Mouse (Mus musculus): ENCODE data around the gene March4. TPM values are rescaled to one million over a fixed set of nuclear protein-coding genes. Genes with fewer than 3 reads are reported as not detected.

March4 gene
- polyA plus RNA-seq (2012; rRNA removed) (not detected in 2 replicates), polyA plus RNA-seq (2014; fragmentation: Nextera tagmentation; extraction: Ambion mirVana) (not detected in 2 replicates)

DNA sequence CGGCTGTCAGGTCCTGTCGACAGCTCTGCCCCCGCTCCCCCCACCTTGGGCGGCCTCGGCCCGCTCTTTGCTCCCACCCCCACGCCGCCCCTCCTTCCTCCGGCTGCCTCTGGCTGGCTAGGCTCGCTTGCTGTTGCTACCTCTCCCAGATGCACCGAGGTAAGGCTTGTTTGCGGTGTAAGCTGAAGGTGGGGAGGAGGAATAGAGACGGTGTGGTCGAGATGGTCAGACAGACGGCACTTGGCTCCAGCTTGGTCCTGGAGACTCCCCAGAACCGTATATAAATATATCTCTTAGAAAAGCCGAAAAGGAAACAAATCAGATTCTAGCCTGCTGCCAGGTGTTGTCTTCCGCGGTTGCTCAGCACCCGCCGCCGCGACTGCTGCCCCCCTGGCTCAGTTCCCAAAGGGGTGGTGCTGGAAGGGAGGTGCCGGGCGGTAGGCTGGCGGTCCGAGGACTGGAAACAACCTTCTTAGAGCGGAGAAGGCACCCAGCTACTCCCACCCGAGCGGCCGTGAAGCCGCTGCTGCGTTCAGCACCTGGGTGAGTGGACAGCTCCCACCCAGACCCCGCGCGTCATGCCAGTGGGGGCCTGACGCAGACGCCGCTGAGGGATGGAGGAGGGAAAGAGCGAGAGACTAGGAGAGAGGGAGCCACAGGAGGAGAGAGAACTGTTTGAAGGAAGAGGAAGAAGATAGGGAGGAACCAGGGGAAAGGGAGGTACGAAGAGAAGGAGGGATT, at the start of gene March4:
Gene March4, minus strand, starts transcription at position 320 of the 741 bp plus-strand sequence.
- Histone ChIP-seq H3K9me3 (ENCODE audit: control insufficient read depth, low read length) (no peaks in the 10 kb centered on the region), H3K9ac (replicated peaks) (no peak within 1 kb of the TSS), H3K4me2 (ENCODE audit: low read depth) (0 out of 2 replicates have a peak within 1 kb of the TSS, but pooled peaks have one; percentile 4), H3K27me3 (ENCODE audit: control insufficient read depth, insufficient read depth, low read length) (peaks cover 13% of the 10 kb centered on the region), H3K4me1 (replicated peaks; ENCODE audit: control insufficient read depth in 2 of 2, insufficient read depth in 2 of 2, low read length in 1 of 2) (no peaks in the 10 kb centered on the region), H3K4me3 (ENCODE audit: insufficient read depth in 1 of 2, low read depth in 2 of 2, low read length in 2 of 2) (no peak within 1 kb of the TSS), H3K36me3 (replicated peaks; ENCODE audit: control insufficient read depth, insufficient read depth, low read depth) (no peaks in the 10 kb centered on the region), H3K27ac (no peak within 1 kb of the TSS)
- ATAC-seq (ENCODE audit: insufficient read depth) (no peak), DNase-seq (ENCODE audit: low read depth in 3 of 3, low spot score in 3 of 3) (peak in 1 of 3 experiments; percentile 3)
- WGBS (ENCODE audit: insufficient replicate concordance) = 3% methylated on average over 41 of the region's 41 CpGs
- TF ChIP-seq EP300 (IDR thresholded peaks at IDR 0.05; ENCODE audit: low read depth) (no peak), CTCF (IDR thresholded peaks at IDR 0.05; ENCODE audit: low read depth) (no peak)

DNA sequence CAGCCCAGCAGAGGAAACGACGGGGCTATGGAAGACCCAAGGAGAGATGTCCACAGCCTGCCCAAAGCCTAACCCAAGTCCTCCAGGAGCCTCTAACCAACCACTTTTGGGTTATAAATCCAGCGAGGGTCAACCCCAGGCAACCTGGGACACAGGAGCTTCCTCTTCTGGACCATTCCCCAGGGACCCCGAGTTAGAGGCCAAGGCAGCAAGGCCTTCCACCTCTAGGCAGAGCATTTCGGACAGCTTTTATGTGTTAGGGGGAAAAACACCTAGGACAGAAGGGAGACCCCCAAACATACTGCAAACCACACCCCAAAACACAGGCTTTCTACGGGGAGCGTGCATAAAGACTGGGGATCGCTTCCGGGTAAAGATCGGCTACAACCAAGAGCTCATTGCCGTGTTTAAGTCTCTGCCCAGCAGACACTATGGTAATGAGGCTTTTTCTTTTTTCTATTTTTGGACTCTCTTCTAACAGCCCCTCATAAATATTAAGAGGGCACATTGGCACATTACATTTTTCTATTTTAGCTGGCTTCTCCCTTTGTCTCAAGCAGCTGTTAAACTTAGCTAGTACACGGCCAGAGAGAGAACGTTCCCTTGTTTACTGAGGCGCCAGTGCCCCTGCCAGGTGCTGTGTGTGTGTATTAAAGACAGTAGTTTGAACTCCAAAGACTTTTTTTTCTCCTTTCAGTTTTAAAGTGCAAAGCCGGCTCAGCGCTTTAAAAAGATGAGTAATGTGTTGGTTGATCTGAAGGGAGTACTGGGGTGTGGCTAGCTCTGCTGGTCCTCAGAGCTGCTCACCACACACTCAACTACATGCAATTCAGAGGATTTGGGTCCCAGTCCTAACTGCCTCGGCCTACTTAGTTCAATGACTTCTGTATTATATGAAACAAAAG, 49.5 kb upstream of the March4 start:
- H3K27me3 ChIP-seq (ENCODE audit: control insufficient read depth, insufficient read depth, low read length) = no peaks in the 10 kb centered on the region
- WGBS (ENCODE audit: insufficient replicate concordance) = 77% methylated on average over 17 of the region's 17 CpGs
- peaks cover 3 to 5% of the 10 kb centered on the region in 2 experiments; a peak in 3 of 4 replicates for H3K4me1 ChIP-seq (replicated peaks; ENCODE audit: control insufficient read depth in 2 of 2, insufficient read depth in 2 of 2, low read length in 1 of 2)
- no peak overlapping the region for H3K4me2 ChIP-seq (ENCODE audit: low read depth)
- H3K9ac ChIP-seq (replicated peaks) = no peak overlapping the region
- H3K36me3 ChIP-seq (replicated peaks; ENCODE audit: control insufficient read depth, insufficient read depth, low read depth) = peaks cover 5% of the 10 kb centered on the region; the same call in 1 of the 2 replicates
- H3K27ac ChIP-seq = no peak overlapping the region
- TF ChIP-seq CTCF (IDR thresholded peaks at IDR 0.05; ENCODE audit: low read depth) (no peak), EP300 (IDR thresholded peaks at IDR 0.05; ENCODE audit: low read depth) (no peak)
- ATAC-seq (ENCODE audit: insufficient read depth) = no peak
- DNase-seq (ENCODE audit: low read depth in 3 of 3, low spot score in 3 of 3) = no peak
- no peak overlapping the region for H3K4me3 ChIP-seq (ENCODE audit: insufficient read depth in 1 of 2, low read depth in 2 of 2, low read length in 2 of 2)
- H3K9me3 ChIP-seq (ENCODE audit: control insufficient read depth, low read length) = no peaks in the 10 kb centered on the region

DNA sequence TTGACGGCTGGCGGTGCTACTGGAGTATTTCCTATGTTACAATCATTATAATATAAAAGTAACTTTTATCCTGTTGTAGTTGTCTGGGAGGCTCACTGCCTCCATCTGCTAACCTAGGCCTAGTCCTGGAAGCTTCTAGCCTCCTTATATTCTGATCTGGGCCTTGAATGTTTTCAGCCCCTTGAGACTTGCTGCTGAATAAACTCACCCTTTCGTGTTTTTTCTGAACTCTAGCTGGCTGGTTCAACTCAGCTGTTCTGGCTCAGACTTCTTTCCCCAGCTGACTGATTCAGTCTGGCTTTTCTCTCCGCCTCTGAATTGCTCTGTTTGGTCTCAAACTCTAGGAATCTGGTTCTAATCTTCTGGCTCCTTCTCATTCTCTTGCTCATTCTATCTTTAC, 47.2 kb upstream of the March4 start:
- peak overlapping the region; percentile 85 to 100 for H3K4me3 ChIP-seq (ENCODE audit: insufficient read depth in 1 of 2, low read depth in 2 of 2, low read length in 2 of 2)
- WGBS (ENCODE audit: insufficient replicate concordance) = 72% methylated on average over 4 of the region's 4 CpGs
- H3K4me2 ChIP-seq (ENCODE audit: low read depth) = peak overlapping the region; percentile 84
- H3K27ac ChIP-seq = no peak overlapping the region
- ATAC-seq (ENCODE audit: insufficient read depth) = no peak
- TF ChIP-seq EP300 (IDR thresholded peaks at IDR 0.05; ENCODE audit: low read depth) (no peak), CTCF (IDR thresholded peaks at IDR 0.05; ENCODE audit: low read depth) (no peak)
- no peaks in the 10 kb centered on the region for H3K27me3 ChIP-seq (ENCODE audit: control insufficient read depth, insufficient read depth, low read length)
- peaks cover 3 to 5% of the 10 kb centered on the region in 2 experiments; a peak in 3 of 4 replicates for H3K4me1 ChIP-seq (replicated peaks; ENCODE audit: control insufficient read depth in 2 of 2, insufficient read depth in 2 of 2, low read length in 1 of 2)
- H3K9me3 ChIP-seq (ENCODE audit: control insufficient read depth, low read length) = no peaks in the 10 kb centered on the region
- H3K36me3 ChIP-seq (replicated peaks; ENCODE audit: control insufficient read depth, insufficient read depth, low read depth) = peaks cover 5% of the 10 kb centered on the region; the same call in 1 of the 2 replicates
- H3K9ac ChIP-seq (replicated peaks) = peak overlapping the region; percentile 77
- no peak for DNase-seq (ENCODE audit: low read depth in 3 of 3, low spot score in 3 of 3)

DNA sequence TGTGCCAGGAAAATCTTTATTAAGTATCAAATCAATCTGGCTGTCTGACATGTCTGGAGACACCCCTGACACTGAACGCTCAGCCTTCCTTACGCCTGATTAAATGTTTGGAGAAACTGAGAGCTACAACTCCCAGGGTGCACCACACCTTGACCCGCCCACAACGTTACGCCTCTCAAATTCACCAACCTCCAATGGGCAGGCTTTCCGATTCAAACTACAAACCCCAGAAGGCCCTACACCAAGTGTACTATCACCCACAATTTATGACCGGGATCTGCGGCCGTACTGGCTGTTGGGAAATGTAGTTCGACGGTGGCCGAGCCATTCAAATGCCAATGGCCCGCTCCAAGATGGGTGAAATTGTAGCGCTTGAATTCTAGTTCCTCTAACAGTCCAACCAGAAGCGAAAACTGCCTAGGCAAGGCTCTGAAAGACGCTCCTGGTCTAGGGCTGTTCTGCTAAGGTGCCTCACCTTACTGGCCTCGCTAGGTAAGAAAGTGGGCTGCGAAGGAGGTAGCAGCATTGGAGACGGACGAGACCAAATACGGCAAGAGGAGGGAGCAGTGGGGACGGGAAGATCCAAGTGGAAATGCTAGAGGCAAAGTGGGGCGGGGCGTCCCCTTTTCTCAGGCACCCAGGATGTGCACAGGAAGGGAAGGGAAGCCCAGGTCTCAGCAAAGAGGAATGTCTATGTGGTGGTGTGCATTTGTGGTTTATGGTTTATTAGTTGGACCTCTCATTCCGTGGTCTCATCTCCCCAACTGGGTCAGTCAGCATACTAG, 46.4 kb upstream of the March4 start, which contains the start of gene Smarcal1:
Gene Smarcal1, plus strand, starts transcription at position 305 of the 785 bp plus-strand sequence.
- DNase-seq (ENCODE audit: low read depth in 3 of 3, low spot score in 3 of 3) (peak; percentile 93 to 95 (median 94)), ATAC-seq (ENCODE audit: insufficient read depth) (peak; percentile 100)
- WGBS (ENCODE audit: insufficient replicate concordance) = under 1% methylated on average over 25 of the region's 25 CpGs
- Histone ChIP-seq H3K4me1 (replicated peaks; ENCODE audit: control insufficient read depth in 2 of 2, insufficient read depth in 2 of 2, low read length in 1 of 2) (peaks cover 3 to 5% of the 10 kb centered on the region in 2 experiments; a peak in 3 of 4 replicates), H3K36me3 (replicated peaks; ENCODE audit: control insufficient read depth, insufficient read depth, low read depth) (peaks cover 5% of the 10 kb centered on the region; the same call in 1 of the 2 replicates), H3K9ac (replicated peaks) (peak within 1 kb of the TSS; percentile 77), H3K27me3 (ENCODE audit: control insufficient read depth, insufficient read depth, low read length) (no peaks in the 10 kb centered on the region), H3K27ac (peak within 1 kb of the TSS; percentile 15), H3K4me2 (ENCODE audit: low read depth) (peak within 1 kb of the TSS; percentile 84), H3K4me3 (ENCODE audit: insufficient read depth in 1 of 2, low read depth in 2 of 2, low read length in 2 of 2) (peak within 1 kb of the TSS; percentile 85 to 100), H3K9me3 (ENCODE audit: control insufficient read depth, low read length) (no peaks in the 10 kb centered on the region)
- no peak for TF ChIP-seq EP300 (IDR thresholded peaks at IDR 0.05; ENCODE audit: low read depth)
- TF ChIP-seq CTCF (IDR thresholded peaks at IDR 0.05; ENCODE audit: low read depth) = no peak
